Mouse (Mus musculus) CH12.LX (cell line): ENCODE measurements around the gene Ppm1a. TPM values are rescaled to one million over a fixed set of nuclear protein-coding genes. Genes with fewer than 3 reads are reported as not detected.

ENCODE experiments used
- DNase-seq: peaks from one replicate; pipeline ENCODE4 v3.0.0-alpha.2; 2013; ENCODE audit errors: extremely low read depth
- H3K27ac ChIP-seq: 2 replicates; pipeline ENCODE4 v1.5.1; 2012; ENCODE audit warnings: low read depth, mild to moderate bottlenecking, control low read depth, moderate library complexity; ENCODE audit not compliant: insufficient read depth
- H3K27me3 ChIP-seq: replicated peaks from 2 replicates; pipeline ENCODE3; 2012; ENCODE audit warnings: inconsistent platforms
- H3K36me3 ChIP-seq, 2 experiments: replicated peaks in 1 of 2; 2 replicates each; pipeline versions ENCODE3 to v1.6.1; 2012; ENCODE audit warnings: inconsistent platforms in 1 of 2, low read length in 1 of 2, mild to moderate bottlenecking in 1 of 2, mixed read lengths in 1 of 2, moderate library complexity in 1 of 2; ENCODE audit not compliant: control insufficient read depth in 1 of 2, insufficient read depth in 1 of 2
- H3K4me1 ChIP-seq, 2 experiments: 2 replicates each; pipeline ENCODE4 v1.6.1; 2012; ENCODE audit warnings: inconsistent platforms in 1 of 2, moderate library complexity in 1 of 2; ENCODE audit not compliant: insufficient read depth in 2 of 2, control insufficient read depth in 1 of 2
- H3K4me2 ChIP-seq: 2 replicates; pipeline ENCODE4 v1.6.1; 2012; ENCODE audit warnings: low read depth, mild to moderate bottlenecking, control low read depth; ENCODE audit not compliant: poor library complexity, insufficient read depth, severe bottlenecking
- H3K4me3 ChIP-seq, 3 experiments: fragments of 150-350 bp in 1 of 3; sonication (generic) in 1 of 3; replicated peaks in 1 of 3; 2 replicates each; pipeline versions ENCODE3 to v1.5.1; 2011 to 2012; ENCODE audit warnings: low read depth in 2 of 3, low read length in 2 of 3, mild to moderate bottlenecking in 2 of 3, moderate library complexity in 2 of 3, control low read depth in 1 of 3, improper control_type of control experiment in 1 of 3, inconsistent platforms in 1 of 3, mixed read lengths in 1 of 3; ENCODE audit not compliant: poor library complexity in 1 of 3
- H3K79me2 ChIP-seq: replicated peaks from 2 replicates; pipeline ENCODE4 v1.6.1; 2012; ENCODE audit warnings: mild to moderate bottlenecking, moderate library complexity; ENCODE audit not compliant: control insufficient read depth, poor library complexity, insufficient read depth, severe bottlenecking; ENCODE audit errors: extremely low read depth
- H3K9ac ChIP-seq: 2 replicates; pipeline ENCODE4 v1.6.1; 2012; ENCODE audit warnings: low read depth, mild to moderate bottlenecking, control low read depth, moderate library complexity; ENCODE audit not compliant: insufficient read depth
- H3K9me3 ChIP-seq: replicated peaks from 2 replicates; pipeline ENCODE3; 2012; ENCODE audit warnings: low read length, inconsistent platforms, mixed read lengths
- CHD2 ChIP-seq: IDR thresholded peaks from 2 replicates; pipeline ENCODE4 v1.6.1; 2011; ENCODE audit warnings: low read length, improper control_type of control experiment
- E2F4 ChIP-seq: IDR thresholded peaks from 2 replicates; pipeline ENCODE4 v1.6.1; 2011; ENCODE audit warnings: low read depth, low read length, improper control_type of control experiment; ENCODE audit not compliant: insufficient replicate concordance
- ELF1 ChIP-seq: IDR thresholded peaks from 2 replicates; pipeline ENCODE4 v1.6.1; 2014; ENCODE audit warnings: low read depth, mild to moderate bottlenecking, inconsistent platforms, low read length, improper control_type of control experiment
- HCFC1 ChIP-seq: IDR thresholded peaks from 2 replicates; pipeline ENCODE4 v1.6.1; 2012; ENCODE audit warnings: low read depth, mild to moderate bottlenecking, inconsistent platforms, low read length, improper control_type of control experiment
- MAX ChIP-seq: IDR thresholded peaks from 2 replicates; pipeline ENCODE4 v1.6.1; 2011; ENCODE audit warnings: low read length, improper control_type of control experiment
- MAZ ChIP-seq: IDR thresholded peaks from 2 replicates; pipeline ENCODE4 v1.6.1; 2012; ENCODE audit warnings: low read depth, mild to moderate bottlenecking, inconsistent platforms, low read length, improper control_type of control experiment, moderate library complexity
- MEF2A ChIP-seq: IDR thresholded peaks from 2 replicates; pipeline ENCODE4 v1.6.1; 2014; ENCODE audit warnings: low read depth, mild to moderate bottlenecking, inconsistent platforms, low read length, improper control_type of control experiment, borderline replicate concordance
- MXI1 ChIP-seq: IDR thresholded peaks from 2 replicates; pipeline ENCODE4 v1.6.1; 2011; ENCODE audit warnings: mild to moderate bottlenecking, low read depth, low read length, improper control_type of control experiment
- NELFE ChIP-seq: IDR thresholded peaks from 2 replicates; pipeline ENCODE4 v1.6.1; 2011; ENCODE audit warnings: low read depth, low read length, improper control_type of control experiment
- NRF1 ChIP-seq: IDR thresholded peaks from 2 replicates; pipeline ENCODE4 v1.6.1; 2014; ENCODE audit warnings: low read depth, mild to moderate bottlenecking, inconsistent platforms, low read length, improper control_type of control experiment, moderate library complexity
- PAX5 ChIP-seq: IDR thresholded peaks from 2 replicates; pipeline ENCODE4 v1.6.1; 2012; ENCODE audit warnings: low read length, inconsistent platforms, mixed read lengths
- RCOR1 ChIP-seq: conservative IDR thresholded peaks from 2 replicates; pipeline ENCODE4 v1.6.1; 2012; ENCODE audit warnings: low read depth, mild to moderate bottlenecking, inconsistent platforms, low read length, improper control_type of control experiment
- SIN3A ChIP-seq: IDR thresholded peaks from 2 replicates; pipeline ENCODE4 v1.6.1; 2012; ENCODE audit warnings: low read length, improper control_type of control experiment, inconsistent platforms
- SMC3 ChIP-seq: IDR thresholded peaks from 2 replicates; pipeline ENCODE4 v1.6.1; 2011; ENCODE audit warnings: low read depth, low read length, improper control_type of control experiment
- TBP ChIP-seq: conservative IDR thresholded peaks from 2 replicates; pipeline ENCODE4 v1.6.1; 2011; ENCODE audit warnings: low read depth, low read length, improper control_type of control experiment
- USF2 ChIP-seq: conservative IDR thresholded peaks from 2 replicates; pipeline ENCODE4 v1.6.1; 2011; ENCODE audit warnings: low read depth, low read length, improper control_type of control experiment
- ZKSCAN1 ChIP-seq: IDR thresholded peaks from 2 replicates; pipeline ENCODE4 v1.6.1; 2012; ENCODE audit warnings: low read depth, inconsistent platforms, low read length, improper control_type of control experiment, borderline replicate concordance
- dilution Hi-C: fragments of 300-500 bp; cut with MboI; formaldehyde crosslinking; loops from 2 replicates; pipeline ENCODE4 v1.14.3; 2020; ENCODE audit warnings: low sequenced_read_pairs; ENCODE audit not compliant: extremely low pct_unique_long_range_greater_than_20kb, extremely low pct_ligation_motif_present
- in situ Hi-C: fragments of 300-500 bp; cut with MboI; formaldehyde crosslinking; loops from 3 replicates; pipeline ENCODE4 v1.14.3; 2019; ENCODE audit warnings: low sequenced_read_pairs, low pct_ligation_motif_present, low pct_unique_long_range_greater_than_20kb, mixed read lengths
- polyA plus RNA-seq: library from polyadenylated mRNA; unstranded; fragments of >175 nt; gene quantifications from 2 replicates; pipeline ENCODE4 v1.2.1, GENCODE M21; 2012; ENCODE audit warnings: low read depth; ENCODE audit not compliant: insufficient read length
- total RNA-seq, 2 experiments: library from RNA; depleted of rRNA; stranded (reverse); fragments of 300-350 nt in 1 of 2; fragments of >200 nt in 1 of 2; gene quantifications; 2 replicates each; pipeline ENCODE4 v1.2.3; 2012 to 2014

Gene Ppm1a
- total and polyA plus RNA-seq, 3 experiments = 78.8 to 112 (median 98.4) TPM

DNA sequence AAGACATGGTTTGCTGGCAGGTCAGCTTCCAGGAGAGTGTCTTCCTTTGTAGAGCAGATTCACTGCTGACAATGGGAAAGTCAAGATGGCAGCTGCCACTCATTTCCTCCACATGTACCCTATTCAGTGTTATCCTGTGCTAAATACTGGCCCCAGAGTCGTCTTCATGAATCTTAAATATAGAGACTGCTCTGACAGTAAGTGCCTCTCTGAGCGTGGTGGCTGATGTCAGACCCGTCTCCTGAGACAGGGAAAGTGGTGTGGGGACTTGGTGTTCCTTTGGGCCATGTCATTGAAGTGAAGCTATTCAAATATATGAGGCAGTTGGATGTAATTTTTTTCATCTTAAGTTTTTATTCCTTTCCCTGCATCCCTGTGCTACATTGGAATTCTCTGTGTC is 14.5 kb downstream of the Ppm1a start:
- dilution Hi-C loops = no loop called here

GRCm38 (mm10) chr12:72773921-72774320 is 16.7 kb downstream of the Ppm1a start:
- dilution Hi-C loops (no loop called here), in situ Hi-C loops (no loop called here)
- no peak overlapping the region for H3K9ac ChIP-seq
- no peak overlapping the region for H3K27ac ChIP-seq
- no peaks in the 10 kb centered on the region for H3K27me3 ChIP-seq
- DNase-seq = no peak
- H3K4me2 ChIP-seq = no peak overlapping the region
- H3K36me3 ChIP-seq = peaks cover 5 to 45% of the 10 kb centered on the region in 2 experiments
- H3K79me2 ChIP-seq = peaks cover 53% of the 10 kb centered on the region
- no peak overlapping the region for H3K4me3 ChIP-seq
- H3K4me1 ChIP-seq = peaks cover 8 to 16% of the 10 kb centered on the region in 2 experiments
- TF ChIP-seq SIN3A (no peak), ELF1 (no peak), NELFE (no peak), SMC3 (no peak), CHD2 (no peak), TBP (no peak), MEF2A (no peak), PAX5 (no peak), E2F4 (no peak), MXI1 (no peak), USF2 (no peak), MAX (no peak)
- peaks cover 3% of the 10 kb centered on the region for H3K9me3 ChIP-seq

More for the DNA sequence above, 14.5 kb downstream of the Ppm1a start:
- TF ChIP-seq MAZ (no peak), RCOR1 (no peak), ZKSCAN1 (no peak)
- H3K9ac ChIP-seq = no peak overlapping the region
- H3K4me1 ChIP-seq = peaks cover 13 to 26% of the 10 kb centered on the region in 2 experiments
- peaks cover 3% of the 10 kb centered on the region for H3K9me3 ChIP-seq
- H3K4me2 ChIP-seq = no peak overlapping the region
- peaks cover 53% of the 10 kb centered on the region for H3K79me2 ChIP-seq
- DNase-seq = no peak
- no peak overlapping the region for H3K4me3 ChIP-seq
- no peak overlapping the region for H3K27ac ChIP-seq
- H3K27me3 ChIP-seq = no peaks in the 10 kb centered on the region
- peaks cover 5 to 43% of the 10 kb centered on the region in 2 experiments for H3K36me3 ChIP-seq
- in situ Hi-C loops = no loop called here

GRCm38 (mm10) chr12:72777244-72777643 is 20.0 kb downstream of the Ppm1a start:
- Histone ChIP-seq H3K4me3 (no peak overlapping the region), H3K9ac (no peak overlapping the region), H3K9me3 (no peaks in the 10 kb centered on the region), H3K27me3 (no peaks in the 10 kb centered on the region), H3K4me1 (peaks cover 0 to 8% of the 10 kb centered on the region in 2 experiments; a peak in 1 of 4 replicates), H3K4me2 (no peak overlapping the region), H3K36me3 (peaks cover 0 to 30% of the 10 kb centered on the region in 2 experiments), H3K27ac (no peak overlapping the region), H3K79me2 (peaks cover 39% of the 10 kb centered on the region)
- in situ Hi-C loops (no loop called here), dilution Hi-C loops (no loop called here)
- TF ChIP-seq RCOR1 (no peak), HCFC1 (no peak), NRF1 (no peak)
- no peak for DNase-seq
